Mouse (Mus musculus) adrenal gland, adult 2 months (tissue): ENCODE data around the gene Ezh1. TPM values are rescaled to one million over a fixed set of nuclear protein-coding genes. Genes with fewer than 3 reads are reported as not detected.

ENCODE experiments used
- DNase-seq: peaks from one replicate; pipeline ENCODE4 v3.0.0; 2021
- polyA plus RNA-seq: library from polyadenylated mRNA; depleted of rRNA; stranded (reverse); fragments of >200 nt; gene quantifications from 2 replicates; pipeline ENCODE4 v1.2.3, GENCODE M21; 2012
- total RNA-seq, 2 experiments: library from RNA; stranded (reverse); gene quantifications; 2 replicates each; pipeline ENCODE4 v1.2.3; 2021

The Ezh1 gene
- total and polyA plus RNA-seq, 3 experiments = 20.1 to 35.0 (median 31.3) TPM

GRCm38 (mm10) chr11:101180846-101181740, 45.2 kb downstream of the Ezh1 start:
- DNase-seq = peak; percentile 58

GRCm38 (mm10) chr11:101180261-101180660, 46.0 kb downstream of the Ezh1 start:
- DNase-seq = no peak

- DNase-seq = no peak
Measured at GRCm38 (mm10) chr11:101179306-101179705, 47.0 kb downstream of the Ezh1 start.

GRCm38 (mm10) chr11:101178061-101179058, 47.9 kb downstream of the Ezh1 start:
- no peak for DNase-seq

GRCm38 (mm10) chr11:101176933-101177773, 49.1 kb downstream of the Ezh1 start:
- DNase-seq = peak; percentile 46

- DNase-seq = peak; percentile 68
Measured at GRCm38 (mm10) chr11:101176117-101176691, 50.1 kb downstream of the Ezh1 start.

GRCm38 (mm10) chr11:101175636-101176116, 50.6 kb downstream of the Ezh1 start:
- peak; percentile 61 for DNase-seq

- peak; percentile 44 for DNase-seq
Measured at GRCm38 (mm10) chr11:101174851-101175628, 51.2 kb downstream of the Ezh1 start, which contains the start of gene Ccr10. TSS of gene Ccr10 (minus strand) at chr11:101175443.

GRCm38 (mm10) chr11:101174389-101174745, 51.9 kb downstream of the Ezh1 start:
- DNase-seq = peak; percentile 33

- DNase-seq = peak; percentile 89
Measured at GRCm38 (mm10) chr11:101173631-101174388, 52.5 kb downstream of the Ezh1 start.

- DNase-seq = peak; percentile 62
Measured at GRCm38 (mm10) chr11:101173112-101173511, 53.2 kb downstream of the Ezh1 start.

- DNase-seq = no peak
Measured at GRCm38 (mm10) chr11:101172434-101172815, 53.8 kb downstream of the Ezh1 start.

GRCm38 (mm10) chr11:101171721-101172433, 54.4 kb downstream of the Ezh1 start:
- DNase-seq = peak; percentile 87

GRCm38 (mm10) chr11:101170811-101171610, 55.3 kb downstream of the Ezh1 start, which contains the start of gene Plekhh3:
TSS of gene Plekhh3 (minus strand) at chr11:101171351.
- DNase-seq = peak; percentile 97

GRCm38 (mm10) chr11:101170354-101170810, 55.9 kb downstream of the Ezh1 start, which contains the start of gene Cntnap1:
TSS of gene Cntnap1 (plus strand) at chr11:101170523.
- DNase-seq = peak; percentile 85

- peak; percentile 45 for DNase-seq
Measured at GRCm38 (mm10) chr11:101169301-101170107, 56.8 kb downstream of the Ezh1 start.
